Mouse (Mus musculus) C2C12 (cell line): ENCODE measurements around the gene Arpc3.

Experiments
- CTCF ChIP-seq: IDR thresholded peaks from one replicate; pipeline ENCODE4 v1.5.1; 2011; ENCODE audit not compliant: control insufficient read depth, insufficient read depth, insufficient read length
- MYOG ChIP-seq: IDR thresholded peaks from one replicate; pipeline ENCODE4 v1.6.1; 2011; ENCODE audit not compliant: control insufficient read depth, insufficient read length; ENCODE audit errors: extremely low read depth

DNA sequence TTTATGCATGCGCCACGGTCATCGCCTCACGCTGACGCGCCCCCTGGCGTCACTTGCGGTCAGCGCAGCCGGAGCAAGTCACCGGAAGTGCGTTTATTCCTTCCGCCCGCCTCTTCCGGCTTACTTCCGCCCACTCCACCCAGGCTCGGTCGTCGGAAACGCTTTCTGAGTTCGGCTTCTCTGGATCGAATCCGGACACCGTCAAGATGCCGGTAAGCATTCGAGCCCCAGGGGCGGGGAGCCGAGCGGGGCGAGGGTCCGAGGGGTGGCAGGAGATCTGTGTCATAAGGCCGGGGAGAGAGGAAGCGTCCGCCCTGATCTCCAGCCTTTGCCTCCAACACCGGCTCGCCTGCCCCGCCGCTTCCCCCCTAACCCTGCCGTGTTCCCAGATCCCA, at the start of gene Arpc3:
- TF ChIP-seq MYOG (no peak), CTCF (peak; percentile 96)
